Comparison of ENCODE assay signal across 10 mouse cellular contexts in genomic region chr17:5886181-5886810, GRCm38 (mm10). TPM values are rescaled to one million over a fixed set of nuclear protein-coding genes. Genes with fewer than 3 reads are reported as not detected.
A peak's percentile ranks its signal among the peaks of the same experiment; 100 is the strongest.
DNase-seq lines count a peak whose midpoint lies in the region; ATAC-seq and TF ChIP-seq lines count a peak whose summit lies in the region.
"Had no signal": no experiment of that assay in that cellular context is flagged by ENCODE, and none has a peak within 500 bp of the region (broad histone marks: within the 10 kb centered on the region; RNA-seq: fewer than 3 reads in every experiment).

No protein-coding gene starts in this region.

- peaks cover 10% of the 10 kb centered on the region for H3K36me3 ChIP-seq in forebrain, embryonic 10.5 days (replicated peaks)
- H3K36me3 ChIP-seq in forebrain, embryonic 15.5 days: no peaks in the 10 kb centered on the region
- H3K36me3 ChIP-seq in liver, adult 2 months (ENCODE audit: control insufficient read depth, insufficient read depth, low read length): no peaks in the 10 kb centered on the region; the same call in 1 of the 2 replicates
- peaks cover 7% of the 10 kb centered on the region for H3K36me3 ChIP-seq in heart, embryonic 16.5 days (ENCODE audit: control insufficient read depth, insufficient read depth)
- H3K36me3 ChIP-seq in liver, embryonic 16.5 days (ENCODE audit: control insufficient read depth, insufficient read depth): no peaks in the 10 kb centered on the region
- H3K36me3 ChIP-seq: neural tube, embryonic 12.5 days had no signal

- peaks cover 18% of the 10 kb centered on the region for H3K4me1 ChIP-seq in forebrain, embryonic 10.5 days
- peaks cover 8% of the 10 kb centered on the region; the same call in 1 of the 2 replicates for H3K4me1 ChIP-seq in forebrain, embryonic 15.5 days
- peaks cover 4% of the 10 kb centered on the region; the same call in 1 of the 2 replicates for H3K4me1 ChIP-seq in liver, adult 2 months (ENCODE audit: control insufficient read depth, insufficient read depth, low read length)
- H3K4me1 ChIP-seq in heart, embryonic 16.5 days (ENCODE audit: control insufficient read depth, insufficient read depth, low read length): peaks cover 25% of the 10 kb centered on the region
- peaks cover 27% of the 10 kb centered on the region for H3K4me1 ChIP-seq in liver, embryonic 16.5 days (ENCODE audit: control insufficient read depth, low read depth, low read length)

- no peak for ATAC-seq in forebrain, embryonic 15.5 days (replicated peaks)
- no peak for ATAC-seq in heart, embryonic 16.5 days (replicated peaks; ENCODE audit: extremely low read depth, insufficient read depth, low FRiP score)
- no peak for ATAC-seq in liver, embryonic 16.5 days (ENCODE audit: low read depth)

- H3K27me3 ChIP-seq in forebrain, embryonic 10.5 days (ENCODE audit: poor library complexity, severe bottlenecking): no peaks in the 10 kb centered on the region
- H3K27me3 ChIP-seq in forebrain, embryonic 15.5 days: no peaks in the 10 kb centered on the region
- H3K27me3 ChIP-seq in liver, adult 2 months (ENCODE audit: control insufficient read depth, insufficient read depth, low read length): no peaks in the 10 kb centered on the region
- H3K27me3 ChIP-seq in heart, embryonic 16.5 days (ENCODE audit: control insufficient read depth, insufficient read depth, low read length): no peaks in the 10 kb centered on the region
- no peaks in the 10 kb centered on the region for H3K27me3 ChIP-seq in liver, embryonic 16.5 days (ENCODE audit: control insufficient read depth, insufficient read depth, low read depth, low read length)
- H3K27me3 ChIP-seq: neural tube, embryonic 12.5 days had no signal

- no peak for DNase-seq in forebrain, embryonic 10.5 days (ENCODE audit: extremely low spot score, low spot score)
- DNase-seq in liver, adult 2 months (ENCODE audit: extremely low read depth, low read depth, low spot score): no peak
- no peak for DNase-seq in liver
- no peak for DNase-seq in layer of hippocampus, adult 11-12 months (ENCODE audit: low spot score)
- no peak for DNase-seq in retina, embryonic 14.5 days (ENCODE audit: low spot score)

- H3K27ac ChIP-seq in forebrain, embryonic 10.5 days: peak overlapping the region; percentile 40; the same call in 1 of the 2 replicates
- H3K27ac ChIP-seq in forebrain, embryonic 15.5 days (replicated peaks): no peak overlapping the region
- H3K27ac ChIP-seq in liver, adult 2 months (replicated peaks; ENCODE audit: insufficient read depth, low read depth, low read length): no peak overlapping the region
- H3K27ac ChIP-seq in heart, embryonic 16.5 days (ENCODE audit: low read length): peak overlapping the region; percentile 23; the same call in 1 of the 2 replicates
- peak overlapping the region; percentile 38; the same call in 1 of the 2 replicates for H3K27ac ChIP-seq in liver, embryonic 16.5 days (ENCODE audit: low read length)
- H3K27ac ChIP-seq: neural tube, embryonic 12.5 days had no signal

- no peak overlapping the region for H3K4me2 ChIP-seq in forebrain, embryonic 15.5 days (replicated peaks)
- H3K4me2 ChIP-seq in heart, embryonic 16.5 days (ENCODE audit: low read depth, low read length): no peak overlapping the region
- H3K4me2 ChIP-seq in liver, embryonic 16.5 days (ENCODE audit: low read depth, low read length): no peak overlapping the region
- H3K4me2 ChIP-seq: lung, embryonic 14.5 days; neural tube, embryonic 12.5 days had no signal

- no peak for TF ChIP-seq POLR2A in liver, adult 2 months (IDR thresholded peaks at IDR 0.05; ENCODE audit: extremely low read depth, insufficient read depth, low read length)

- WGBS in forebrain, embryonic 10.5 days: 74% methylated on average over 6 of the region's 6 CpGs
- WGBS in forebrain, embryonic 15.5 days: 84% methylated on average over 6 of the region's 6 CpGs
- 83% methylated on average over 6 of the region's 6 CpGs for WGBS in liver, adult 2 months
- WGBS in heart, embryonic 16.5 days: 77% methylated on average over 6 of the region's 6 CpGs
- WGBS in liver, embryonic 16.5 days (ENCODE audit: insufficient replicate concordance): 56% methylated on average over 6 of the region's 6 CpGs

- H3K9ac ChIP-seq in forebrain, embryonic 15.5 days (replicated peaks): no peak overlapping the region
- peak overlapping the region; percentile 11; the same call in 1 of the 2 replicates for H3K9ac ChIP-seq in liver, adult 2 months (ENCODE audit: low read depth, low read length)
- no peak overlapping the region for H3K9ac ChIP-seq in heart, embryonic 16.5 days (ENCODE audit: low read length)
- H3K9ac ChIP-seq in liver, embryonic 16.5 days (ENCODE audit: low read depth, low read length): no peak overlapping the region
- H3K9ac ChIP-seq: neural tube, embryonic 12.5 days had no signal

- H3K9me3 ChIP-seq in forebrain, embryonic 10.5 days: no peaks in the 10 kb centered on the region
- no peaks in the 10 kb centered on the region for H3K9me3 ChIP-seq in forebrain, embryonic 15.5 days
- H3K9me3 ChIP-seq in heart, embryonic 16.5 days (replicated peaks; ENCODE audit: control insufficient read depth, low read length): no peaks in the 10 kb centered on the region
- H3K9me3 ChIP-seq in liver, embryonic 16.5 days (replicated peaks; ENCODE audit: control insufficient read depth, low read length): no peaks in the 10 kb centered on the region
- H3K9me3 ChIP-seq: neural tube, embryonic 12.5 days had no signal

- H3K4me3 ChIP-seq in forebrain, embryonic 10.5 days: no peak overlapping the region
- H3K4me3 ChIP-seq in forebrain, embryonic 15.5 days: no peak overlapping the region
- no peak overlapping the region for H3K4me3 ChIP-seq in liver, adult 2 months (ENCODE audit: insufficient read depth, low read depth, low read length)
- H3K4me3 ChIP-seq in heart, embryonic 16.5 days (ENCODE audit: low read length): no peak overlapping the region
- H3K4me3 ChIP-seq in liver, embryonic 16.5 days (ENCODE audit: low read depth, low read length): no peak overlapping the region
- H3K4me3 ChIP-seq: neural tube, embryonic 12.5 days had no signal

- no peaks in the 10 kb centered on the region for H3K79me2 ChIP-seq in liver, adult 2 months (ENCODE audit: control insufficient read depth, insufficient read depth, low read length)

- no peak for TF ChIP-seq CTCF in liver, adult 2 months (IDR thresholded peaks at IDR 0.05; ENCODE audit: low read depth, low read length)

RNA-seq across cellular contexts. Expression of gene Snx9, which starts 45.2 kb away (rescaled TPM):
- polyA plus RNA-seq in forebrain, embryonic 10.5 days (2016; fragmentation: Nextera tagmentation; extraction: Ambion mirVana): 12.9 and 14.8 TPM in 2 replicates
- polyA plus RNA-seq in forebrain, embryonic 15.5 days (2015; fragmentation: Nextera tagmentation; extraction: Ambion mirVana): 5.9 and 6.9 TPM in 2 replicates
- 26.8 and 30.5 TPM in 2 replicates for total RNA-seq in liver, adult 2 months (2014; rRNA removed)
- 19.7 and 22.2 TPM in 2 replicates for polyA plus RNA-seq in liver, adult 2 months (2012; rRNA removed)
- 19.4 and 20.9 TPM in 2 replicates for polyA plus RNA-seq in heart, embryonic 16.5 days (2015; fragmentation: Nextera tagmentation; extraction: Ambion mirVana)
- polyA plus RNA-seq in liver, embryonic 16.5 days (2015; fragmentation: Nextera tagmentation; extraction: Ambion mirVana): 9.9 and 10.5 TPM in 2 replicates

RNA-seq across cellular contexts. Expression of gene Synj2, which starts 54.8 kb away (rescaled TPM):
- 0.90 and 1.1 TPM in 2 replicates for polyA plus RNA-seq in forebrain, embryonic 10.5 days (2016; fragmentation: Nextera tagmentation; extraction: Ambion mirVana)
- 0.81 and 1.4 TPM in 2 replicates for polyA plus RNA-seq in forebrain, embryonic 15.5 days (2015; fragmentation: Nextera tagmentation; extraction: Ambion mirVana)
- 3.0 and 3.7 TPM in 2 replicates for total RNA-seq in liver, adult 2 months (2014; rRNA removed)
- 0.66 and 1.2 TPM in 2 replicates for polyA plus RNA-seq in liver, adult 2 months (2012; rRNA removed)
- 4.2 and 5.3 TPM in 2 replicates for polyA plus RNA-seq in heart, embryonic 16.5 days (2015; fragmentation: Nextera tagmentation; extraction: Ambion mirVana)
- 2.5 and 3.0 TPM in 2 replicates for polyA plus RNA-seq in liver, embryonic 16.5 days (2015; fragmentation: Nextera tagmentation; extraction: Ambion mirVana)

Comparison
In these comparisons a context has a peak if more than half of its experiments do, and no peak if none do; other contexts are left out.
1. H3K27ac ChIP-seq: peak in forebrain, embryonic 10.5 days (single experiment), heart, embryonic 16.5 days (single experiment) and liver, embryonic 16.5 days (single experiment); none in forebrain, embryonic 15.5 days (single experiment) and liver, adult 2 months (single experiment).